Mouse (Mus musculus) lung, embryonic 15.5 days (tissue): ENCODE results near the gene Rfx4. TPM values are rescaled to one million over a fixed set of nuclear protein-coding genes. Genes with fewer than 3 reads are reported as not detected.

Source experiments
- ATAC-seq: fragments of 200-750 bp; cut with Nextera tagmentation; 2 replicates; pipeline ENCODE4 v1.8.0; 2017; ENCODE audit warnings: moderate number of reproducible peaks, borderline replicate concordance; ENCODE audit not compliant: low FRiP score, low TSS enrichment; ENCODE audit errors: extremely low read depth
- H3K27ac ChIP-seq: fragments of 300-500 bp; sonication (generic); 2 replicates; pipeline ENCODE4 v1.5.1; 2015; ENCODE audit warnings: moderate library complexity, mild to moderate bottlenecking, inconsistent platforms
- H3K27me3 ChIP-seq: fragments of 300-500 bp; sonication (generic); 2 replicates; pipeline ENCODE4 v1.6.1; 2015; ENCODE audit warnings: inconsistent platforms
- H3K36me3 ChIP-seq: fragments of 300-500 bp; sonication (generic); 2 replicates; pipeline ENCODE4 v1.6.1; 2015; ENCODE audit warnings: inconsistent platforms
- H3K4me1 ChIP-seq: fragments of 300-500 bp; sonication (generic); 2 replicates; pipeline ENCODE4 v1.6.1; 2015; ENCODE audit warnings: inconsistent platforms
- H3K4me2 ChIP-seq: fragments of 300-500 bp; sonication (generic); 2 replicates; pipeline ENCODE4 v1.6.1; 2015; ENCODE audit warnings: inconsistent platforms, mild to moderate bottlenecking, moderate library complexity
- H3K4me3 ChIP-seq: fragments of 300-500 bp; sonication (generic); 2 replicates; pipeline ENCODE4 v1.5.1; 2015; ENCODE audit warnings: mild to moderate bottlenecking, inconsistent platforms
- H3K9ac ChIP-seq: fragments of 300-500 bp; sonication (generic); 2 replicates; pipeline ENCODE4 v1.6.1; 2015; ENCODE audit warnings: inconsistent platforms
- H3K9me3 ChIP-seq: fragments of 300-500 bp; sonication (generic); 2 replicates; pipeline ENCODE4 v1.6.1; 2016; ENCODE audit warnings: inconsistent platforms
- WGBS: fragments of 180-500 bp; shearing (Covaris S2); methylation state at CpG from one replicate; pipeline ENCODE4 v1.1.7; 2015; 5-methylcytosine and 5-hydroxymethylcytosine counted together
- polyA plus RNA-seq: library from polyadenylated mRNA; unstranded; fragments of >200 nt; fragmentation: Nextera tagmentation; extraction: Ambion mirVana; gene quantifications from 2 replicates; pipeline ENCODE4 v1.2.1, GENCODE M21; 2015

The Rfx4 gene
- polyA plus RNA-seq, 1 experiment from 2014 or later: not detected

- Histone ChIP-seq H3K36me3 (peaks cover 15% of the 10 kb centered on the region; the same call in 1 of the 2 replicates), H3K27ac (no peak overlapping the region), H3K4me3 (no peak overlapping the region), H3K9ac (no peak overlapping the region), H3K27me3 (no peaks in the 10 kb centered on the region), H3K4me1 (no peaks in the 10 kb centered on the region), H3K4me2 (no peak overlapping the region), H3K9me3 (no peaks in the 10 kb centered on the region)
- no peak for ATAC-seq
- 89% methylated on average over 12 of the region's 12 CpGs for WGBS
Observed at GRCm38 (mm10) chr10:84722711-84723110, 33.2 kb upstream of the Rfx4 start.

- Histone ChIP-seq H3K27me3 (no peaks in the 10 kb centered on the region), H3K27ac (no peak overlapping the region), H3K4me3 (no peak overlapping the region), H3K36me3 (no peaks in the 10 kb centered on the region), H3K4me1 (no peaks in the 10 kb centered on the region), H3K4me2 (no peak overlapping the region), H3K9me3 (no peaks in the 10 kb centered on the region), H3K9ac (no peak overlapping the region)
- 83% methylated on average over 12 of the region's 12 CpGs for WGBS
- ATAC-seq: no peak
Observed at GRCm38 (mm10) chr10:84727005-84727404, 28.9 kb upstream of the Rfx4 start.

- Histone ChIP-seq H3K9ac (no peak overlapping the region), H3K9me3 (no peaks in the 10 kb centered on the region), H3K4me1 (no peaks in the 10 kb centered on the region), H3K27me3 (no peaks in the 10 kb centered on the region), H3K4me3 (no peak overlapping the region), H3K4me2 (no peak overlapping the region), H3K36me3 (no peaks in the 10 kb centered on the region), H3K27ac (no peak overlapping the region)
- WGBS: 81% methylated on average over 4 of the region's 4 CpGs
- ATAC-seq: no peak
Observed at GRCm38 (mm10) chr10:84727760-84728159, 28.1 kb upstream of the Rfx4 start.

- Histone ChIP-seq H3K9ac (no peak overlapping the region), H3K9me3 (no peaks in the 10 kb centered on the region), H3K4me2 (no peak overlapping the region), H3K27ac (no peak overlapping the region), H3K4me1 (no peaks in the 10 kb centered on the region), H3K36me3 (no peaks in the 10 kb centered on the region), H3K27me3 (no peaks in the 10 kb centered on the region), H3K4me3 (no peak overlapping the region)
- no peak for ATAC-seq
- 73% methylated on average over 3 of the region's 3 CpGs for WGBS
Observed at GRCm38 (mm10) chr10:84730078-84730477, 25.8 kb upstream of the Rfx4 start.

- H3K9me3 ChIP-seq: no peaks in the 10 kb centered on the region
- no peak overlapping the region for H3K4me2 ChIP-seq
- no peak overlapping the region for H3K4me3 ChIP-seq
- H3K9ac ChIP-seq: no peak overlapping the region
- no peaks in the 10 kb centered on the region for H3K36me3 ChIP-seq
- ATAC-seq: no peak
- H3K4me1 ChIP-seq: no peaks in the 10 kb centered on the region
- no peak overlapping the region for H3K27ac ChIP-seq
- 73% methylated on average over 9 of the region's 9 CpGs for whole genome bisulfite sequencing
- H3K27me3 ChIP-seq: no peaks in the 10 kb centered on the region
Observed at GRCm38 (mm10) chr10:84730956-84731355, 24.9 kb upstream of the Rfx4 start.

- 46% methylated on average over 6 of the region's 6 CpGs for WGBS
- no peak overlapping the region for H3K4me2 ChIP-seq
- no peak for ATAC-seq
- H3K9ac ChIP-seq: no peak overlapping the region
- H3K4me1 ChIP-seq: no peaks in the 10 kb centered on the region
- no peaks in the 10 kb centered on the region for H3K27me3 ChIP-seq
- H3K9me3 ChIP-seq: no peaks in the 10 kb centered on the region
- no peak overlapping the region for H3K27ac ChIP-seq
- no peak overlapping the region for H3K4me3 ChIP-seq
- no peaks in the 10 kb centered on the region for H3K36me3 ChIP-seq
Observed at GRCm38 (mm10) chr10:84733511-84733910, 22.4 kb upstream of the Rfx4 start.

GRCm38 (mm10) chr10:84754851-84755785 is 744 bp upstream of the Rfx4 start:
- H3K27ac ChIP-seq: no peak overlapping the region
- H3K9ac ChIP-seq: no peak overlapping the region
- H3K4me1 ChIP-seq: peaks cover 36% of the 10 kb centered on the region
- ATAC-seq: no peak
- peak overlapping the region; percentile 55 for H3K4me2 ChIP-seq
- 1% methylated on average over 65 of the region's 66 CpGs for WGBS
- peaks cover 91% of the 10 kb centered on the region for H3K27me3 ChIP-seq
- H3K36me3 ChIP-seq: no peaks in the 10 kb centered on the region
- H3K4me3 ChIP-seq: peak overlapping the region; percentile 27
- H3K9me3 ChIP-seq: no peaks in the 10 kb centered on the region

GRCm38 (mm10) chr10:84756435-84757095 is 703 bp downstream of the Rfx4 start:
- Histone ChIP-seq H3K9ac (no peak overlapping the region), H3K36me3 (no peaks in the 10 kb centered on the region), H3K9me3 (no peaks in the 10 kb centered on the region), H3K4me1 (peaks cover 41% of the 10 kb centered on the region), H3K27me3 (peaks cover 99% of the 10 kb centered on the region), H3K4me2 (peak overlapping the region; percentile 55), H3K4me3 (peak overlapping the region; percentile 25), H3K27ac (no peak overlapping the region)
- no peak for ATAC-seq
- WGBS: 1% methylated on average over 42 of the region's 42 CpGs

- 6% methylated on average over 22 of the region's 22 CpGs for WGBS
- peaks cover 41% of the 10 kb centered on the region for H3K4me1 ChIP-seq
- no peak for ATAC-seq
- no peak overlapping the region for H3K27ac ChIP-seq
- H3K4me2 ChIP-seq: no peak overlapping the region
- H3K9ac ChIP-seq: no peak overlapping the region
- H3K9me3 ChIP-seq: no peaks in the 10 kb centered on the region
- no peaks in the 10 kb centered on the region for H3K36me3 ChIP-seq
- H3K27me3 ChIP-seq: peaks cover 99% of the 10 kb centered on the region
- H3K4me3 ChIP-seq: no peak overlapping the region
Observed at GRCm38 (mm10) chr10:84757426-84758199, 1.8 kb downstream of the Rfx4 start.

- Histone ChIP-seq H3K9ac (no peak overlapping the region), H3K27ac (no peak overlapping the region), H3K4me2 (no peak overlapping the region), H3K27me3 (peaks cover 99% of the 10 kb centered on the region), H3K36me3 (no peaks in the 10 kb centered on the region), H3K4me1 (peaks cover 41% of the 10 kb centered on the region), H3K4me3 (peak overlapping the region; percentile 10; the same call in 1 of the 2 replicates), H3K9me3 (no peaks in the 10 kb centered on the region)
- no peak for ATAC-seq
- 9% methylated on average over 5 of the region's 5 CpGs for WGBS
Observed at GRCm38 (mm10) chr10:84758200-84758468, 2.3 kb downstream of the Rfx4 start.

- WGBS: 3% methylated on average over 51 of the region's 51 CpGs
- Histone ChIP-seq H3K27me3 (peaks cover 99% of the 10 kb centered on the region), H3K27ac (no peak overlapping the region), H3K9me3 (no peaks in the 10 kb centered on the region), H3K4me3 (peak overlapping the region; percentile 10; the same call in 1 of the 2 replicates), H3K9ac (no peak overlapping the region), H3K36me3 (no peaks in the 10 kb centered on the region), H3K4me1 (peaks cover 41% of the 10 kb centered on the region), H3K4me2 (peak overlapping the region; percentile 21)
- ATAC-seq: no peak
Observed at GRCm38 (mm10) chr10:84758483-84759431, 2.9 kb downstream of the Rfx4 start.
